ENCODE assay signal across 8 mouse cellular contexts in genomic region chr19:46532031-46532688, GRCm38 (mm10). TPM values are rescaled to one million over a fixed set of nuclear protein-coding genes. Genes with fewer than 3 reads are reported as not detected.
DNase-seq lines count a peak whose midpoint lies in the region; ATAC-seq and TF ChIP-seq lines count a peak whose summit lies in the region.

No protein-coding gene starts in this region.

- DNase-seq in gastrocnemius, adult 2 months = no peak
- no peak for DNase-seq in gastrocnemius, adult 8-10 months (ENCODE audit: low spot score in 2 of 2)
- peak; percentile 64 for DNase-seq in adrenal gland, postnatal 14 days
- peak; percentile 73 for DNase-seq in kidney, postnatal 14 days
- no peak for DNase-seq in right cerebral cortex, postnatal 4 days
- no peak for DNase-seq in layer of hippocampus, adult 8-10 months (ENCODE audit: low spot score in 2 of 2)

- ATAC-seq in heart, embryonic 15.5 days (replicated peaks; ENCODE audit: insufficient number of reproducible peaks, insufficient read depth, low FRiP score, low read depth) = peak; percentile 38; the same call in 1 of the 2 replicates
- no peak for ATAC-seq in midbrain, embryonic 16.5 days

- H3K27me3 ChIP-seq in heart, embryonic 15.5 days = no peaks in the 10 kb centered on the region
- H3K27me3 ChIP-seq in midbrain, embryonic 16.5 days (ENCODE audit: control insufficient read depth, insufficient read depth, low read depth, low read length) = no peaks in the 10 kb centered on the region

- peak overlapping the region; percentile 69 for H3K4me2 ChIP-seq in heart, embryonic 15.5 days
- no peak overlapping the region for H3K4me2 ChIP-seq in midbrain, embryonic 16.5 days (ENCODE audit: low read length)

- peaks cover 65% of the 10 kb centered on the region for H3K4me1 ChIP-seq in heart, embryonic 15.5 days (replicated peaks)
- peaks cover 67% of the 10 kb centered on the region for H3K4me1 ChIP-seq in midbrain, embryonic 16.5 days (ENCODE audit: control insufficient read depth, insufficient read depth, low read length)

- TF ChIP-seq CTCF in gastrocnemius, adult 2 months (IDR thresholded peaks at IDR 0.05) = no peak

- H3K9ac ChIP-seq in heart, embryonic 15.5 days = no peak overlapping the region
- peak overlapping the region; percentile 41; the same call in 1 of the 2 replicates for H3K9ac ChIP-seq in midbrain, embryonic 16.5 days (ENCODE audit: low read depth, low read length)

- 11% methylated on average over 10 of the region's 10 CpGs for WGBS in heart, embryonic 15.5 days
- WGBS in midbrain, embryonic 16.5 days = 9% methylated on average over 10 of the region's 10 CpGs

- H3K9me3 ChIP-seq in heart, embryonic 15.5 days (replicated peaks) = no peaks in the 10 kb centered on the region
- no peaks in the 10 kb centered on the region for H3K9me3 ChIP-seq in midbrain, embryonic 16.5 days (replicated peaks; ENCODE audit: control insufficient read depth, low read length, poor library complexity, severe bottlenecking)

- no peak overlapping the region for H3K4me3 ChIP-seq in gastrocnemius, adult 2 months
- no peak overlapping the region for H3K4me3 ChIP-seq in heart, embryonic 15.5 days
- H3K4me3 ChIP-seq in midbrain, embryonic 16.5 days (ENCODE audit: low read depth, low read length) = no peak overlapping the region

- intact Hi-C loops in gastrocnemius, adult 2 months (cut with DNase I) = no loop called here

- no peaks in the 10 kb centered on the region for H3K36me3 ChIP-seq in heart, embryonic 15.5 days
- no peaks in the 10 kb centered on the region for H3K36me3 ChIP-seq in midbrain, embryonic 16.5 days (ENCODE audit: control insufficient read depth, insufficient read depth, low read length)

- peak overlapping the region; percentile 24; the same call in 1 of the 2 replicates for H3K27ac ChIP-seq in gastrocnemius, adult 2 months
- H3K27ac ChIP-seq in heart, embryonic 15.5 days = peak overlapping the region; percentile 98
- H3K27ac ChIP-seq in midbrain, embryonic 16.5 days (ENCODE audit: low read length) = peak overlapping the region; percentile 68

RNA-seq across cellular contexts. Expression of gene Trim8, which starts 30.7 kb away (rescaled TPM):
- total RNA-seq in gastrocnemius, adult 2 months (2021) = 10 to 100 TPM; 20.2 to 20.7 TPM
- 10 to 100 TPM; 22.0 to 24.0 (median 22.7) TPM for total RNA-seq in gastrocnemius, adult 8-10 months (2022)
- total RNA-seq in adrenal gland, postnatal 14 days (2021) = 39.3 and 44.9 TPM in 2 replicates
- polyA plus RNA-seq in heart, embryonic 15.5 days (2015; fragmentation: Nextera tagmentation; extraction: Ambion mirVana) = 15.9 and 19.2 TPM in 2 replicates
- polyA plus RNA-seq in midbrain, embryonic 16.5 days (2015; fragmentation: Nextera tagmentation; extraction: Ambion mirVana) = 25.9 and 26.8 TPM in 2 replicates
- 10 to 100 TPM; 91.0 to 98.4 (median 93.7) TPM for total RNA-seq in layer of hippocampus, adult 8-10 months (2022)

RNA-seq across cellular contexts. Expression of gene Arl3, which starts 40.8 kb away (rescaled TPM):
- 10 to 100 TPM; 64.0 to 67.7 TPM for total RNA-seq in gastrocnemius, adult 2 months (2021)
- 10 to 100 TPM; 51.1 to 76.4 (median 62.8) TPM for total RNA-seq in gastrocnemius, adult 8-10 months (2022)
- total RNA-seq in adrenal gland, postnatal 14 days (2021) = 57.0 and 60.7 TPM in 2 replicates
- 86.9 and 91.8 TPM in 2 replicates for polyA plus RNA-seq in heart, embryonic 15.5 days (2015; fragmentation: Nextera tagmentation; extraction: Ambion mirVana)
- polyA plus RNA-seq in midbrain, embryonic 16.5 days (2015; fragmentation: Nextera tagmentation; extraction: Ambion mirVana) = 213 and 226 TPM in 2 replicates
- 100 to 1,000 TPM in 2 of 4 experiments, 10 to 100 TPM in 2; 85.9 to 125 (median 103) TPM for total RNA-seq in layer of hippocampus, adult 8-10 months (2022)

RNA-seq across cellular contexts. Expression of gene Sfxn2, which starts 41.0 kb away (rescaled TPM):
- 1 to 10 TPM; 3.2 to 3.7 TPM for total RNA-seq in gastrocnemius, adult 2 months (2021)
- 1 to 10 TPM; 1.6 to 3.0 (median 2.8) TPM for total RNA-seq in gastrocnemius, adult 8-10 months (2022)
- 11.5 and 12.7 TPM in 2 replicates for total RNA-seq in adrenal gland, postnatal 14 days (2021)
- polyA plus RNA-seq in heart, embryonic 15.5 days (2015; fragmentation: Nextera tagmentation; extraction: Ambion mirVana) = 8.8 and 10.9 TPM in 2 replicates
- 9.7 and 12.8 TPM in 2 replicates for polyA plus RNA-seq in midbrain, embryonic 16.5 days (2015; fragmentation: Nextera tagmentation; extraction: Ambion mirVana)
- 1 to 10 TPM; 7.3 to 9.2 (median 7.5) TPM for total RNA-seq in layer of hippocampus, adult 8-10 months (2022)

Comparison
In these comparisons a context has a peak if more than half of its experiments do, and no peak if none do; other contexts are left out.
1. DNase-seq: peak in adrenal gland, postnatal 14 days (single experiment) and kidney, postnatal 14 days (single experiment); none in gastrocnemius, adult 2 months (single experiment), gastrocnemius, adult 8-10 months (0 of 2), right cerebral cortex, postnatal 4 days (single experiment) and layer of hippocampus, adult 8-10 months (0 of 2).
2. H3K27ac ChIP-seq: peak in every context shown above with its lines; median percentile 98 in heart, embryonic 15.5 days; 68 in midbrain, embryonic 16.5 days; 24 in gastrocnemius, adult 2 months.